Mouse (Mus musculus) erythroid progenitor cell, adult 5-6 weeks (primary cell): ENCODE measurements around the gene Tcf23. TPM values are rescaled to one million over a fixed set of nuclear protein-coding genes. Genes with fewer than 3 reads are reported as not detected.
"Not testable (repeated sequence)": the region's sequence is repeated elsewhere in the genome, so short reads cannot be mapped to it uniquely, and the experiment has no call there.

Experiments
- ATAC-seq: replicated peaks from 2 replicates; pipeline ENCODE4 v1.8.0; 2016; ENCODE audit warnings: moderate number of reproducible peaks, mild to moderate bottlenecking, moderate TSS enrichment, inconsistent platforms; ENCODE audit not compliant: poor library complexity, low FRiP score, severe bottlenecking
- total RNA-seq, 2 experiments: library from RNA; stranded (forward) in 1 of 2; stranded (reverse) in 1 of 2; fragments of 150-400 nt in 1 of 2; fragments of 186-747, 209-891 nt in 1 of 2; gene quantifications; 2 replicates each; pipeline versions ENCODE4 v1.2.3 to v1.2.4; 2015 to 2017; ENCODE audit warnings: low replicate concordance in 2 of 2

The Tcf23 gene
- total RNA-seq, 2 experiments from 2014 or later = not detected

GRCm38 (mm10) chr5:30992980-30993676 lies 24.7 kb downstream of the Tcf23 start:
- no peak for ATAC-seq

GRCm38 (mm10) chr5:30994074-30994473 lies 25.6 kb downstream of the Tcf23 start:
- no peak for ATAC-seq

GRCm38 (mm10) chr5:30994910-30995635 lies 26.6 kb downstream of the Tcf23 start:
- ATAC-seq = no peak

- peak; percentile 68; the same call in 1 of the 2 replicates for ATAC-seq
Observed at GRCm38 (mm10) chr5:30998306-30998705, 29.8 kb downstream of the Tcf23 start.

GRCm38 (mm10) chr5:30999324-30999723 lies 30.9 kb downstream of the Tcf23 start:
- no peak for ATAC-seq

GRCm38 (mm10) chr5:31000122-31000521 lies 31.7 kb downstream of the Tcf23 start:
- ATAC-seq = no peak

- no peak for ATAC-seq
Observed at GRCm38 (mm10) chr5:31000993-31001392, 32.5 kb downstream of the Tcf23 start.

GRCm38 (mm10) chr5:31001560-31001959 lies 33.1 kb downstream of the Tcf23 start:
- no peak for ATAC-seq

- peak; percentile 76 for ATAC-seq
Observed at GRCm38 (mm10) chr5:31004184-31004583, 35.7 kb downstream of the Tcf23 start.

- no peak for ATAC-seq
Observed at GRCm38 (mm10) chr5:31012737-31013136, 44.3 kb downstream of the Tcf23 start.

GRCm38 (mm10) chr5:31015913-31016312 lies 47.5 kb downstream of the Tcf23 start:
- ATAC-seq = no peak

GRCm38 (mm10) chr5:31021790-31022189 lies 53.3 kb downstream of the Tcf23 start:
- ATAC-seq = not testable (repeated sequence)

- no peak for ATAC-seq
Observed at GRCm38 (mm10) chr5:31022690-31023089, 54.2 kb downstream of the Tcf23 start.

- ATAC-seq = no peak
Observed at GRCm38 (mm10) chr5:31023254-31023653, 54.8 kb downstream of the Tcf23 start.

- no peak for ATAC-seq
Observed at GRCm38 (mm10) chr5:31024641-31025040, 56.2 kb downstream of the Tcf23 start.

Other genes starting within 250 kb of the Tcf23 start
- 1.3 TPM in 1 of 2 replicates, not detected in the other for gene Mapre3, start 154.0 kb upstream of the Tcf23 start, total RNA-seq (2015; ENCODE audit: low replicate concordance)
- 0.64 TPM in 1 of 2 replicates, not detected in the other for gene Mapre3, start 154.0 kb upstream of the Tcf23 start, total RNA-seq (2017; ENCODE audit: low replicate concordance)
- 6.8 and 11.3 TPM in 2 replicates for gene Tmem214, start 100.7 kb upstream of the Tcf23 start, total RNA-seq (2015; ENCODE audit: low replicate concordance)
- gene Tmem214, start 100.7 kb upstream of the Tcf23 start, total RNA-seq (2017; ENCODE audit: low replicate concordance) = 9.5 and 10.0 TPM in 2 replicates
- 3.4 and 3.6 TPM in 2 replicates for gene Agbl5, start 80.0 kb upstream of the Tcf23 start, total RNA-seq (2015; ENCODE audit: low replicate concordance)
- 1.1 and 7.1 TPM in 2 replicates for gene Agbl5, start 80.0 kb upstream of the Tcf23 start, total RNA-seq (2017; ENCODE audit: low replicate concordance)
- gene Ost4, start 60.9 kb upstream of the Tcf23 start, total RNA-seq (2015; ENCODE audit: low replicate concordance) = 256 and 260 TPM in 2 replicates
- gene Ost4, start 60.9 kb upstream of the Tcf23 start, total RNA-seq (2017; ENCODE audit: low replicate concordance) = 78.4 and 188 TPM in 2 replicates
- gene Emilin1, start 55.3 kb upstream of the Tcf23 start, total RNA-seq (2015; ENCODE audit: low replicate concordance) = 9.6 and 11.5 TPM in 2 replicates
- gene Emilin1, start 55.3 kb upstream of the Tcf23 start, total RNA-seq (2017; ENCODE audit: low replicate concordance) = 5.6 and 11.6 TPM in 2 replicates
- 2.5 and 10.8 TPM in 2 replicates for gene Khk, start 47.2 kb upstream of the Tcf23 start, total RNA-seq (2015; ENCODE audit: low replicate concordance)
- gene Khk, start 47.2 kb upstream of the Tcf23 start, total RNA-seq (2017; ENCODE audit: low replicate concordance) = 4.4 and 8.9 TPM in 2 replicates
- gene Cgref1, start 23.1 kb upstream of the Tcf23 start, total RNA-seq (2015; ENCODE audit: low replicate concordance) = not detected in 2 replicates
- gene Cgref1, start 23.1 kb upstream of the Tcf23 start, total RNA-seq (2017; ENCODE audit: low replicate concordance) = not detected in 2 replicates
- 42.3 and 55.5 TPM in 2 replicates for gene Preb, start 8.3 kb upstream of the Tcf23 start, total RNA-seq (2015; ENCODE audit: low replicate concordance)
- 8.2 and 24.9 TPM in 2 replicates for gene Preb, start 8.3 kb upstream of the Tcf23 start, total RNA-seq (2017; ENCODE audit: low replicate concordance)
- 38.6 and 49.9 TPM in 2 replicates for gene Atraid, start 79.7 kb downstream of the Tcf23 start, total RNA-seq (2015; ENCODE audit: low replicate concordance)
- 15.1 and 16.0 TPM in 2 replicates for gene Atraid, start 79.7 kb downstream of the Tcf23 start, total RNA-seq (2017; ENCODE audit: low replicate concordance)
- gene Slc5a6, start 80.3 kb downstream of the Tcf23 start, total RNA-seq (2015; ENCODE audit: low replicate concordance) = not detected in 2 replicates
- gene Slc5a6, start 80.3 kb downstream of the Tcf23 start, total RNA-seq (2017; ENCODE audit: low replicate concordance) = not detected in 2 replicates
- 19.3 and 24.9 TPM in 2 replicates for gene Cad, start 86.1 kb downstream of the Tcf23 start, total RNA-seq (2015; ENCODE audit: low replicate concordance)
- gene Cad, start 86.1 kb downstream of the Tcf23 start, total RNA-seq (2017; ENCODE audit: low replicate concordance) = 3.5 and 11.3 TPM in 2 replicates
- not detected in 2 replicates for gene Dnajc5g, start 137.6 kb downstream of the Tcf23 start, total RNA-seq (2015; ENCODE audit: low replicate concordance)
- gene Dnajc5g, start 137.6 kb downstream of the Tcf23 start, total RNA-seq (2017; ENCODE audit: low replicate concordance) = not detected in 2 replicates
- gene Slc30a3, start 139.6 kb downstream of the Tcf23 start, total RNA-seq (2015; ENCODE audit: low replicate concordance) = not detected in 2 replicates
- gene Slc30a3, start 139.6 kb downstream of the Tcf23 start, total RNA-seq (2017; ENCODE audit: low replicate concordance) = not detected in 2 replicates
- not detected in 2 replicates for gene Trim54, start 148.1 kb downstream of the Tcf23 start, total RNA-seq (2015; ENCODE audit: low replicate concordance)
- gene Trim54, start 148.1 kb downstream of the Tcf23 start, total RNA-seq (2017; ENCODE audit: low replicate concordance) = not detected in 2 replicates
- gene Ucn, start 170.2 kb downstream of the Tcf23 start, total RNA-seq (2015; ENCODE audit: low replicate concordance) = not detected in 2 replicates
- not detected in 2 replicates for gene Ucn, start 170.2 kb downstream of the Tcf23 start, total RNA-seq (2017; ENCODE audit: low replicate concordance)
- 1.3 and 11.5 TPM in 2 replicates for gene Mpv17, start 185.6 kb downstream of the Tcf23 start, total RNA-seq (2015; ENCODE audit: low replicate concordance)
- 0.23 and 4.7 TPM in 2 replicates for gene Mpv17, start 185.6 kb downstream of the Tcf23 start, total RNA-seq (2017; ENCODE audit: low replicate concordance)
- 4.6 TPM in 1 of 2 replicates, not detected in the other for gene Gm29609, start 211.2 kb downstream of the Tcf23 start, total RNA-seq (2015; ENCODE audit: low replicate concordance)
- gene Gm29609, start 211.2 kb downstream of the Tcf23 start, total RNA-seq (2017; ENCODE audit: low replicate concordance) = not detected in 2 replicates
- gene Gtf3c2, start 211.5 kb downstream of the Tcf23 start, total RNA-seq (2015; ENCODE audit: low replicate concordance) = 45.4 and 54.5 TPM in 2 replicates
- 29.9 and 130 TPM in 2 replicates for gene Gtf3c2, start 211.5 kb downstream of the Tcf23 start, total RNA-seq (2017; ENCODE audit: low replicate concordance)
- gene Snx17, start 224.6 kb downstream of the Tcf23 start, total RNA-seq (2015; ENCODE audit: low replicate concordance) = 22.6 and 31.7 TPM in 2 replicates
- gene Snx17, start 224.6 kb downstream of the Tcf23 start, total RNA-seq (2017; ENCODE audit: low replicate concordance) = 16.3 and 39.3 TPM in 2 replicates
- gene Eif2b4, start 224.8 kb downstream of the Tcf23 start, total RNA-seq (2015; ENCODE audit: low replicate concordance) = 36.5 and 60.5 TPM in 2 replicates
- 8.2 and 53.5 TPM in 2 replicates for gene Eif2b4, start 224.8 kb downstream of the Tcf23 start, total RNA-seq (2017; ENCODE audit: low replicate concordance)
- gene Zfp513, start 233.6 kb downstream of the Tcf23 start, total RNA-seq (2015; ENCODE audit: low replicate concordance) = 6.8 and 9.2 TPM in 2 replicates
- 10.8 and 15.4 TPM in 2 replicates for gene Zfp513, start 233.6 kb downstream of the Tcf23 start, total RNA-seq (2017; ENCODE audit: low replicate concordance)